33 mouse cellular contexts compared by ENCODE assay signal in the genomic region with DNA sequence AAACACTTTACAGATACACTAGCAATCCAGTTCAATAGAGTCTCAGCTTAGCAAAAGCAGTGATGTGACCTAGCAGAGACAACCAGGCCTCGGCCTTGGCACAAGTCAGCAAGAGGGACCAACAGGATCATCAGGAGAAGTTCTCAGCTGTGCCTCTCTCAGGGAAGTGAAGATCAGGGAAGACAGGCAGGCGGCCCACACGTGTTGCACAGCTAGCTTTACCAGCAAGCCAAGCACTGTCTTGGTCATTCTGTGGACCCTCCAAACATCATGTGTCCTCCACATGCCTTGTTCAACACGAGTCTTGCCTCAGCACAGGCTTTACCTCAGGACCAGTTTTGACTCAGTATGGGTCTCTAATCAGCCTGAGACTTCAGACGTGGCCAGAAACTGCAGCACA.
"Had no signal": no experiment of that assay in that cellular context is flagged by ENCODE, and none has a peak within 500 bp of the region (broad histone marks: within the 10 kb centered on the region; RNA-seq: fewer than 3 reads in every experiment).

No protein-coding gene starts in this region.

- H3K9me3 ChIP-seq: heart, embryonic 12.5 days; heart, embryonic 13.5 days; heart, embryonic 15.5 days; hindbrain, embryonic 10.5 days; hindbrain, embryonic 12.5 days; hindbrain, embryonic 13.5 days; hindbrain, embryonic 15.5 days; intestine, embryonic 15.5 days had no signal

- DNase-seq: heart, postnatal 10 days; heart, postnatal 14 days; heart, postnatal 4 days; kidney, adult 11 months; kidney, adult 18-20 months; kidney, adult 2 months; kidney, adult 8-10 months; kidney, adult 9 months; kidney, postnatal 10 days; kidney, postnatal 14 days; kidney, postnatal 25 days; kidney, postnatal 36 days; kidney, postnatal 4 days; layer of hippocampus, adult 9-11 months; layer of hippocampus, postnatal 36 days had no signal

- H3K4me1 ChIP-seq: hindbrain, embryonic 10.5 days; hindbrain, embryonic 13.5 days; hindbrain, embryonic 15.5 days; intestine, embryonic 15.5 days; kidney, embryonic 15.5 days had no signal

- H3K36me3 ChIP-seq: heart, embryonic 12.5 days; heart, embryonic 15.5 days; hindbrain, embryonic 10.5 days; hindbrain, embryonic 12.5 days; hindbrain, embryonic 15.5 days; intestine, embryonic 15.5 days; kidney, embryonic 15.5 days had no signal

- H3K4me3 ChIP-seq: heart, embryonic 12.5 days; heart, embryonic 13.5 days; heart, embryonic 15.5 days; hindbrain, embryonic 10.5 days; hindbrain, embryonic 12.5 days; hindbrain, embryonic 13.5 days; hindbrain, embryonic 15.5 days; intestine, embryonic 15.5 days; kidney, embryonic 15.5 days; layer of hippocampus, adult 2 months; left cerebral cortex, adult 2 months had no signal

- H3K27me3 ChIP-seq: heart, embryonic 12.5 days; heart, embryonic 13.5 days; heart, embryonic 15.5 days; hindbrain, embryonic 12.5 days; hindbrain, embryonic 13.5 days; hindbrain, embryonic 15.5 days; intestine, embryonic 15.5 days; kidney, embryonic 15.5 days had no signal

- H3K27ac ChIP-seq: heart, embryonic 13.5 days; heart, embryonic 15.5 days; hindbrain, embryonic 10.5 days; hindbrain, embryonic 12.5 days; hindbrain, embryonic 13.5 days; hindbrain, embryonic 14.5 days; hindbrain, embryonic 15.5 days; hindbrain, postnatal 0 days; intestine, embryonic 15.5 days; kidney, embryonic 15.5 days; kidney, postnatal 0 days; layer of hippocampus, adult 2 months; left cerebral cortex, adult 2 months had no signal

- ATAC-seq: hindbrain, embryonic 16.5 days; hindbrain, postnatal 0 days; inflammation-experienced regulatory T-cells, adult 6 months; intestine, embryonic 15.5 days; intestine, embryonic 16.5 days; intestine, postnatal 0 days had no signal
